Mouse (Mus musculus): ENCODE data around the gene Mr1.

DNA sequence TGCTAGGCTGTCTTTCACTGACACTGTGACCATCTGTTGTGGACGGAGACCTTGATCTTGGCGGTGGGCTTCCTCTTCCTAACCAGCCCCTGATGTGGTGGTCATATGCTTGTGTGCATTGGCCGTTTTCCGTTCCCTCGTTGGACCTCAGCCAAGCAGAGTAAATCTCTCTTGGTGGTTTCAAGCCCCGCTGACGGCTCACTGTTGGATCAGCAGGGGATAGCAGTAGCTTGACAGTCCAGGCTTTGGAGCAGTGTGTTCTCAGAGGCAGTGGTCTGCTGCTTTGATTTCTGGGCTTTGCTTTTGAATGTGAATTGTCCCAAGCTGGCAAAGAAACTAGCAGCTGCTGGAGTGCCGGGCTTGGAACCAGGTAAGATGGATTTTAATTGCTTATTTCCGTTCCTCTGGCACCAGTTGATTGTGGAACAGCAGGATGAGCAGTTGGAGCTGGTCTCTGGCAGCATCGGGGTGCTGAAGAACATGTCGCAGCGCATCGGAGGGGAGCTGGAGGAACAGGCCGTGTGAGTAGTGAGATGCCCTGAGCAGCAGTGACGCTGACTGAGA, 46.3 kb upstream of the Mr1 start:
- TF ChIP-seq HCFC1 (IDR thresholded peaks at IDR 0.05; ENCODE audit: borderline replicate concordance, insufficient read depth, low read length) (no peak), ZNF384 (IDR thresholded peaks at IDR 0.05; ENCODE audit: low read depth, low read length) (no peak), CHD2 (IDR thresholded peaks at IDR 0.05; ENCODE audit: low read depth, low read length) (no peak), MAFK (IDR thresholded peaks at IDR 0.05; ENCODE audit: insufficient read depth, low read depth, low read length) (no peak)
